Mouse (Mus musculus) liver, embryonic 14.5 days (tissue): ENCODE measurements at regions not wholly inside any gene's neighbourhood (a gene's known extent, or its start where the extent isn't known, plus 50 kb on each side); places are given as distances from the start of the nearest gene placed in this dataset.

Experiments
- ATAC-seq: fragments of 200-750 bp; cut with Nextera tagmentation; 2 replicates; pipeline ENCODE4 v1.8.0; 2017; ENCODE audit warnings: moderate number of reproducible peaks, mild to moderate bottlenecking, moderate library complexity; ENCODE audit not compliant: insufficient read depth
- DNase-seq, 3 experiments: peaks; one replicate each; pipeline ENCODE4 v3.0.0-alpha.2; 2012 to 2013; ENCODE audit warnings: low read depth in 3 of 3, low spot score in 3 of 3
- H3K27ac ChIP-seq: fragments of 300-500 bp; sonication (generic); 2 replicates; pipeline ENCODE4 v1.5.1; 2014; ENCODE audit warnings: moderate library complexity, mild to moderate bottlenecking, control low read depth, inconsistent platforms
- H3K27me3 ChIP-seq: fragments of 300-500 bp; sonication (generic); 2 replicates; pipeline ENCODE4 v1.6.1; 2014; ENCODE audit warnings: mild to moderate bottlenecking, low read length, moderate library complexity; ENCODE audit not compliant: control insufficient read depth, insufficient read depth
- H3K36me3 ChIP-seq: fragments of 300-500 bp; sonication (generic); replicated peaks from 2 replicates; pipeline ENCODE4 v1.6.1; 2014; ENCODE audit warnings: low read depth; ENCODE audit not compliant: control insufficient read depth, insufficient read depth
- H3K4me1 ChIP-seq, 2 experiments: fragments of 200-500 bp in 1 of 2; fragments of 300-500 bp in 1 of 2; sonication (generic) in 1 of 2; replicated peaks; 2 replicates each; pipeline ENCODE4 v1.6.1; 2012 to 2014; ENCODE audit warnings: antibody characterized with exemption in 1 of 2, inconsistent platforms in 1 of 2, low read length in 1 of 2; ENCODE audit not compliant: control insufficient read depth in 2 of 2, insufficient read depth in 2 of 2
- H3K4me2 ChIP-seq: fragments of 300-500 bp; sonication (generic); 2 replicates; pipeline ENCODE4 v1.6.1; 2014; ENCODE audit warnings: low read depth, mild to moderate bottlenecking, control low read depth, moderate library complexity
- H3K4me3 ChIP-seq, 2 experiments: fragments of 200-500 bp in 1 of 2; fragments of 300-500 bp in 1 of 2; sonication (generic) in 1 of 2; 2 replicates each; pipeline ENCODE4 v1.5.1; 2012 to 2014; ENCODE audit warnings: low read depth in 2 of 2, low read length in 2 of 2, mild to moderate bottlenecking in 2 of 2, control low read depth in 1 of 2, inconsistent platforms in 1 of 2, moderate library complexity in 1 of 2; ENCODE audit not compliant: insufficient read depth in 1 of 2
- H3K9ac ChIP-seq: fragments of 300-500 bp; sonication (generic); replicated peaks from 2 replicates; pipeline ENCODE4 v1.6.1; 2014; ENCODE audit warnings: mild to moderate bottlenecking, control low read depth, moderate library complexity
- H3K9me3 ChIP-seq: fragments of 300-500 bp; sonication (generic); 2 replicates; pipeline ENCODE4 v1.6.1; 2016; ENCODE audit warnings: low read length, mixed read lengths; ENCODE audit not compliant: control insufficient read depth
- CTCF ChIP-seq: IDR thresholded peaks from 2 replicates; pipeline ENCODE4 v1.5.1; 2016; ENCODE audit warnings: antibody characterized with exemption, low read depth, control low read depth
- EP300 ChIP-seq: IDR thresholded peaks from 2 replicates; pipeline ENCODE4 v1.6.1; 2016; ENCODE audit warnings: antibody characterized with exemption, low read depth
- WGBS: fragments of 180-500 bp; shearing (Covaris S2); extraction: QIAGEN DNeasy Blood & Tissue Kit; methylation state at CpG from one replicate; pipeline ENCODE4 v1.1.7; 2014; ENCODE audit not compliant: insufficient replicate concordance; 5-methylcytosine and 5-hydroxymethylcytosine counted together

DNA sequence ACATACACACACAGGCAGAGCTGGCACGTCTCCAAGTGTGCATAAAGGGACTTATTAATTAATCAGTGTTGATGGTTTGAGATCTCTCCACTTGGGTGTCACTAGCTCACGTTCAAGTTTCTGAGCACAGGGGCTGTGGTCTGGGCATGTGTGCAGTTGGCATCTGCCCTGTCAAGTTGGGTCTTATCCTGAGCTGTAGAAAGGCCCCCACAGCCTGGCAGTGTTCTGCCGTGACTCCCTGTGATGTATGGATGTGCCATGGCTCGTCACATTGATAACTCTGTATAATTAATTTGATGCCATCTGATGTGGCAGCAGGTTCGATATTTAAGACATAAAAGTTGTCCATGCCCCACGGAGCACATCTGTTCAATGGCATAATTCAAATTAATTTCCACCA lies 114.1 kb downstream of the Ackr3 start:
- no peaks in the 10 kb centered on the region for H3K36me3 ChIP-seq
- TF ChIP-seq EP300: no peak
- no peak for TF ChIP-seq CTCF

DNA sequence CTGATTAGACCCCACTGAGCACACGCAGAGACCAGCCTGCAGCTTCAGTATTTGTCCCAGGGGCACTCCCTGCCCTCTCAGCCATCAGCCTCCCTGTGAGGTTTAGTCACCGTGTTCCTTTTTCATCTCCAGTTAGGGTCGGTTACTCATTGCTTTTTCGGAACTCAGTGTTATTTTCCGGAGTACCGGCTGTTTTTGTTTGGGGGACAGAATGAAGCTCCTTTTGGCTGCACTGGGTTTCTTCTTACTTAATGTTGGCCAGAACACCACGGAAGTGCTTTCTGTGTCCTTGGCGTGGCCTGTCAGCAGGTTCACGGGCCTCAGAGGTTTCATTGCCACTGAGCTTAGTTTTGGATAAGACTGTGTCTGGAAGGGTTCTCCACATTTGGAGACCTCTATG lies 114.7 kb downstream of the Ackr3 start:
- no peak overlapping the region for H3K9ac ChIP-seq
- no peak overlapping the region for H3K4me3 ChIP-seq
- no peak for DNase-seq
- H3K36me3 ChIP-seq: no peaks in the 10 kb centered on the region
- H3K27ac ChIP-seq: no peak overlapping the region
- no peaks in the 10 kb centered on the region for H3K27me3 ChIP-seq
- H3K4me1 ChIP-seq: no peaks in the 10 kb centered on the region
- H3K4me2 ChIP-seq: no peak overlapping the region
- no peaks in the 10 kb centered on the region for H3K9me3 ChIP-seq
- ATAC-seq: no peak
- WGBS: 68% methylated on average over 9 of the region's 9 CpGs
- TF ChIP-seq EP300 (no peak), CTCF (no peak)

More for the DNA sequence above, 114.1 kb downstream of the Ackr3 start:
- no peak for DNase-seq
- no peak overlapping the region for H3K9ac ChIP-seq
- 61% methylated on average over 6 of the region's 6 CpGs for WGBS
- H3K27ac ChIP-seq: no peak overlapping the region
- no peak for ATAC-seq
- H3K4me1 ChIP-seq: no peaks in the 10 kb centered on the region
- no peaks in the 10 kb centered on the region for H3K27me3 ChIP-seq
- H3K4me3 ChIP-seq: no peak overlapping the region
- H3K4me2 ChIP-seq: no peak overlapping the region
- no peaks in the 10 kb centered on the region for H3K9me3 ChIP-seq

DNA sequence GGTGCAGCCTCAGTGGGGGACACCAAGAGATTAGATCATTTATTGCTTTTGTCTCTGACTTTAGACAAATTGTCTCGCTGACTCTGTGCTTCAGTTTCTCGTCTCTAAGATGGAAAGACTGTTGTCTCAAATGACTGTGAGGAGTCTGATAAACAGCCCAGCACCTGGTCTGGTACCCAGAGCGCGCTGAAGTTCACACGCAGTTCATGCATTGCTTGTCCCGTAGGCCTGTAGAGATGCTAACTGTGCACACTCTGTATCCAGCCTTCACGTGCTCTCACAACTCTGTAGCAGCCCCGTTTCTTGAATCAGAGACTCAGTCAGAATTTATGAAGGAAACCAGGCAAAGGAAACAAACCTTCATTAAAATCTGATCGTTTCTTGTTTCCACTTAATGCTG lies 116.7 kb downstream of the Ackr3 start:
- Histone ChIP-seq H3K4me1 (no peaks in the 10 kb centered on the region), H3K36me3 (no peaks in the 10 kb centered on the region), H3K4me3 (no peak overlapping the region), H3K9ac (no peak overlapping the region), H3K27ac (no peak overlapping the region), H3K9me3 (no peaks in the 10 kb centered on the region), H3K27me3 (no peaks in the 10 kb centered on the region), H3K4me2 (no peak overlapping the region)
- no peak for TF ChIP-seq EP300
- ATAC-seq (no peak), DNase-seq (no peak)
- 63% methylated on average over 9 of the region's 9 CpGs for WGBS

DNA sequence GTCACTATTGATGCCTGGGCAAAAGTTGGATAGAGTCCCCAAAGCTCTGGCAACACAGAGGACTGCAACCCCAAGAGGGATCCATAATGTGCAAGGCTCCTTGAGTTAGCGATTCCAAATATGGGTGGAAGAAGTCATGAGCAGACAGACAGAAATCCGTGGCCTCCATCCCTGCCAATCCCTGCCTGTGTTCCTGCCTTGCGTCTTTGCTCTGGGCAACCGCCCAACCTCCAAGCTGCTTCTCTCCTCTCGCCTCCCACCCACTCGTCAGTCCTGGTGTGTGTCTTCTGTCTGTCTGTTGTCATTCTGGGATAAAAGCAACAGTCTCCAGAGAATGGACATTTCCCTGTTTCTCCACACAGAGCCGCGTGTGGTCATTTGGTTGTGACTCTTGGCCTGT lies 117.7 kb downstream of the Ackr3 start:
- no peaks in the 10 kb centered on the region for H3K27me3 ChIP-seq
- 73% methylated on average over 8 of the region's 8 CpGs for WGBS
- TF ChIP-seq EP300: no peak
- TF ChIP-seq CTCF: no peak
- H3K27ac ChIP-seq: no peak overlapping the region
- no peak overlapping the region for H3K4me3 ChIP-seq
- H3K36me3 ChIP-seq: no peaks in the 10 kb centered on the region
- no peaks in the 10 kb centered on the region for H3K9me3 ChIP-seq
- H3K9ac ChIP-seq: no peak overlapping the region
- H3K4me2 ChIP-seq: no peak overlapping the region
- ATAC-seq (no peak), DNase-seq (no peak)
- no peaks in the 10 kb centered on the region for H3K4me1 ChIP-seq

DNA sequence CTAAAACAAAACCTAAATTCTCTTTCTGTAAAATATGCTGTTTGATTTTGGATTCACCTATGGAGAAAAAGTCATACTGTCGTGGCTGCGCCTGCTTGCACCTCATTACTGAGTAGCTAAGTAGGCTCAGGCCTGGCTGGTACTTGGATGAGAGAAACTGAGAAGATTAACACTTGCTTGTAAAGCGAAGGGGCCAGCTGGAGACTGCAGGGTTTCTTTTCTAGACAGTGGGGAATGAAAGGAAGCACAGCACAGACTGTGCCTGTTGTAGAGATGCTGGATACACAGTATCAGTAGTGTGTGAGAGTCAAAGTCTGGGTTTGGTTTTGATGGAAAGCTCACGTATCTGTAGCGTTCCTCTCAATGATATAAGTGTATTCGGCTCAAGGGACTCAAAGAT lies 123.5 kb downstream of the Ackr3 start:
- ATAC-seq (no peak), DNase-seq (no peak)
- no peak for TF ChIP-seq CTCF
- no peak for TF ChIP-seq EP300
- Histone ChIP-seq H3K9me3 (no peaks in the 10 kb centered on the region), H3K27ac (no peak overlapping the region), H3K9ac (no peak overlapping the region), H3K36me3 (no peaks in the 10 kb centered on the region), H3K4me3 (no peak overlapping the region), H3K4me1 (no peaks in the 10 kb centered on the region), H3K4me2 (no peak overlapping the region), H3K27me3 (no peaks in the 10 kb centered on the region)
- WGBS: 54% methylated on average over 6 of the region's 6 CpGs

DNA sequence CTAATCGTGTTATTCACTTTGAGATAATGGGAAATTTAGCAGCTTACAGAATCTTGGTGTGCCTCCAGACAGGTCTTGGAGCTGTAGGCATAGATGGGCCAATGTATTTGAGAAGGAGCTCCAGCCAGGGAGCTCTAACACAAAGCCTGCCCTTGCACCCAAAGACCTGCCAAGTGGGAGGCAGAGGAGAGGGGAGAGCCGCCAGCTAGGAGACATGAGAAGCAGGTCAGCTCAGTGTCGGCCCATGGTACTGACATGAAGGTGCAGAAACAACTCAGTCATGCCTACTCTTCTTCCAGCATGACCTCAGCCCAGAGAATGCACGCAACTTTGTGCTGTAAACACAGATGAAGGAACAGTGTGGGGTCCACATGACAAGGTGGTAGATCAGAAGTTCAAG lies 128.8 kb downstream of the Ackr3 start:
- Histone ChIP-seq H3K4me3 (no peak overlapping the region), H3K4me2 (no peak overlapping the region), H3K27me3 (no peaks in the 10 kb centered on the region), H3K9me3 (no peaks in the 10 kb centered on the region), H3K36me3 (no peaks in the 10 kb centered on the region), H3K9ac (no peak overlapping the region), H3K4me1 (no peaks in the 10 kb centered on the region), H3K27ac (no peak overlapping the region)
- ATAC-seq: no peak
- 50% methylated on average over 4 of the region's 4 CpGs for WGBS
- TF ChIP-seq EP300 (no peak), CTCF (no peak)
- no peak for DNase-seq
